Mouse (Mus musculus): Measurements from ENCODE around the gene Ankle2. TPM values are rescaled to one million over a fixed set of nuclear protein-coding genes. Genes with fewer than 3 reads are reported as not detected.

Ankle2 gene
- total RNA-seq, 2 experiments from 2014 or later: 59.7 to 86.8 TPM

DNA sequence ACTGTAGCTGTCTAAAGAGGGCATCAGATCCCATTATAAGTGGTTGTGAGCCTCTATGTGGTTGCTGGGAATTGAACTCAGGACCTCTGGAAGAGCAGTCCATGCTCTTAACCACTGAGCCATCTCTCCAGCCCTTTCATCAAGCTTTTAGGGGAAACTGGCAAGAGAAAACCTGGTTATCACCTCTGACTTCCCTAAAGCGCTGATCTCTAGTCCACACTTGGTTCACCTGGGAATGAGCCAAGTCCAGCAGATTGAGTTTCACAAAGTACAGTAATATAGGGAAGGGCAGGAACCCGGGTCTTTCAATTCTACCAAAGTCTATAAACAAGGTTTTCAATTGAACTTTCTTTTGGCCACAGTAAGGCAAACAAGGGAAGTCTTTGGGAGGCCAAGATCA lies 51.2 kb downstream of the Ankle2 start:
- ATAC-seq (ENCODE audit: poor library complexity, severe bottlenecking): no peak

DNA sequence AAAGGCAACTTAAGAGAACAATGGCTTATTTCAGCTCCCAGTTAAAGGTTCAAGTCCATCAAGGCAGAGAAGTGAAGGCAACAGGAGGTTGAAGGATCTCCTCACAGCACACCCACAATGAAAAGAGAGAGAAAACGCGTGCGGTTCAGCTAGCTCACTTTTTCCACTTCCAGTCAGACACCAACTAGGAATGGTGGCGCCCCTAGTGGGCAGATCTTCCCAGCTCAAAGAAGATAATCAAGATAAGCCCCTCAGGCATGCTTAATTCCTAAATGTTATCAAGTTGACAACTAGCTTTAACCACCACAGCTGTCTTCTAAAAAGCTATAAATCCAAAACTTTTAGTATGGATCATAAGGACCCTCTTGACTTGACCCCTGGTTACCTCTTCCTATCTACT lies 53.7 kb downstream of the Ankle2 start:
- peak; percentile 59 for ATAC-seq (ENCODE audit: poor library complexity, severe bottlenecking)

DNA sequence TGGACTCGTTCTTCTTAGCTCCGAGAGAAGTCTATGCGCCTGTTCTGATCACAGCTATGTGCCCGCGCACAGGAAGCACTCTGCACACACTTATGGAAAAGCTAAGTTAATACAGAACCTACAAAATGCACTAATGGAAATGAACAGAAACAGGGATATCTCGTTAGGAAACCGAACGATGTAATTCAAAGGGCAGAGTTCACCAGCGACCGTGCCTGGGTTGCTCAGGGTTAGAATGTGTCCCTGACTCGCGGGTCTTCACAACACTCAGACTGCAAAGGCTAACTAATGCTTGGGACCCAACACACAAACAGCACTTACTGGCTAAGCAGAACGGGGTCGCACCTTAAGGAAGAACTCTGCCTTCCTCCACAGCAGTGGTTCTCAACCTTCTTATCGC lies 54.4 kb downstream of the Ankle2 start:
- ATAC-seq (ENCODE audit: poor library complexity, severe bottlenecking): peak; percentile 10; the same call in 1 of the 2 replicates

DNA sequence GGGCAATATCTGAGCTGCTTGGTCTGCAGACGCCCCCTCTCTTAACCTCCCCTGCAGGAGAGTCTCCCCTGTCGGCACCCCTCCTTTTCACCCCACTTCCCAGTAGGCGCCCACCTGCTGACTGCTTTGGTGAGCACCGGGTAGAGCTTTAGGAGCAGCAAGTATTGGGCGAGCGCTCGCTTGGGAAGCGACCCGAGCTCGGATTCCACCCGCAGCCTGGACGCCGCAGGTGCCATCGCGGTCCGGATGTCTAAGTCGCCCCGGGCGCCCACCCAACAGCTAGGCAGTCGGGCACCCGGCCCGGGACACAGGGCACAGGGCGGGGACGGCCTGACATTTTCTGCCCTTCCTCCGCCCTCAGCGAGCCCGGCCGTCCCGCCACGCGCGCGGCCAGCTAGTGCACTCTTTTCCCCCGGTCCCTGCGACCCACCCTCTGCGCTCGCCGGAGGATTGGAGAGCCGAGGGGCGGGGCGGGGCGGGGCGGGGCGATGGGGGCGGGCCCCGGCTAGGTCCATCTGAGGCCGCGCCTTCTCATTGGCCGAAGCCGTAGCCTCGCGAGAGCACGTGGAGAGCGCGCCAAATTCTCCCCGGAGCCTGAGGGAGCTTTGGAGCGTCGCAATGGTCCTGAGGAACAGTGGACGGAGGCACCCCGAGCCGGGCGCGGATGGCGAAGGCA lies 55.1 kb downstream of the Ankle2 start, which contains the start of the genes Pxmp2 and Pole:
Gene Pxmp2, minus strand, starts transcription at position 417 of the 676 bp plus-strand sequence.
Gene Pole, plus strand, starts transcription at position 537 of the 676 bp plus-strand sequence.
- peak; percentile 88 for ATAC-seq (ENCODE audit: poor library complexity, severe bottlenecking)

DNA sequence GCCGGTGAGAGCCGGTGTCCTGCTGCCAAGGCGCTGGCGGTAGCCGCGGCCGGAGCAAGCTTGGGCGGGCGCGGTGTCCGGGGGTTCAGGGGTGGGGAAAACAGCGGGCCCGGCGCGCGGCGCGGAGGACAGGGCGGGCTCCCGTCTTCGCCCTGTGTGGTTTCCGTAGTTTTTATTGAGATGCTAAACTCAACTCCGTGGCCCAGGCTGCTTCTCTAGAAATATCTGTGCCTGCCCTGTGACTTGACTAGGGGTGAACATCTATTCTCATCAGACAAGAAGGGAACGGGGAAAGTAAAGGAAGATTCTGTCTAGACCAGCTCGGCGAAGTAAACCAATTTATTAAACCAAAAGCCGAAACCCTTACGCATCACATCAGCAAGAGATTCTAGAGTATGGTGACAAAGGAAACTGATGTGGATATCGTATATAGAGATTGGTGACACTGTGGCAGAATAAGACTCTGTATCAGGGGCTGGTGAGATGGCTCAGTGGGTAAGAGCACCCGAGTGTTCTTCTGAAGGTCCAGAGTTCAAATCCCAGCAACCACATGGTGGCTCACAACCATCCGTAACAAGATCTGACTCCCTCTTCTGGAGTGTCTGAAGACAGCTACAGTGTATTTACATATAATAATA lies 55.8 kb downstream of the Ankle2 start:
- no peak for ATAC-seq (ENCODE audit: poor library complexity, severe bottlenecking)

DNA sequence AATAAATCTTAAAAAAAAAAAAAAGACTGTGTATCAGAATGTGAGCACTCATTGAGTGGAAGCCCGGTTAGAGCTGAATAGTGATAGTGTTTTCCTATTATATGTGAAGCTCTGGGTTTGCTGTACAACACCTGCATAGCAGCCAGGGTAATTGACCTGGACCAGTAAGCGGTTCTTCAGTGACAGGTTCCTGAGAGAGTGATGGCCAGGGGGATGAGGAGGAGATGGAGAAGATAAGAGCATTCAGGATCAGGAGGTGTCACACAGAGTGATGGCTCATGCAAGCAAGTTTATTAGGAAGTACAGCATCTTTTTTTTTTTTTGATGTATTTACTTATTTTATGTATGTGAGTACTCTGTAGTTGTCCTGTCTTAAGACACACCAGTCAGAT lies 56.3 kb downstream of the Ankle2 start:
- ATAC-seq (ENCODE audit: poor library complexity, severe bottlenecking): no peak

DNA sequence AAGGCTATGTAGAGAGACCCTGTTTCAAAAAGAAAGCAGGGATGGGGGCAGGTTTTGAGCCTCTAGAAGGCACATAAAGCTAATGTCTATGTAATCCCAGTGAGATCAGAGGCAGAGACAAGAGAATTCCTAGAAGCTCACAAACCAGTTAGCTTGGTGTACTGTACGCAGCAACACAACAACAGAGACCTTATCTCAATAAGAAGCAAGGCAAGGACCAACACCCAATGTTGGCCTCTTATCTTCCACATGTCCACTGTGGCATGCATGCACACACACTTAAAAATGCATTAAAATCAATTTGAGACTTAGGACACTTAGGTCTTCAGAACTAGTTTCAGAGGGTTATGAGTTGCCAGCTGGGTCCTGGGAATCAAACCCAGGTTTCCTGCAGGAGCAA lies 60.8 kb downstream of the Ankle2 start:
- no peak for ATAC-seq (ENCODE audit: poor library complexity, severe bottlenecking)

DNA sequence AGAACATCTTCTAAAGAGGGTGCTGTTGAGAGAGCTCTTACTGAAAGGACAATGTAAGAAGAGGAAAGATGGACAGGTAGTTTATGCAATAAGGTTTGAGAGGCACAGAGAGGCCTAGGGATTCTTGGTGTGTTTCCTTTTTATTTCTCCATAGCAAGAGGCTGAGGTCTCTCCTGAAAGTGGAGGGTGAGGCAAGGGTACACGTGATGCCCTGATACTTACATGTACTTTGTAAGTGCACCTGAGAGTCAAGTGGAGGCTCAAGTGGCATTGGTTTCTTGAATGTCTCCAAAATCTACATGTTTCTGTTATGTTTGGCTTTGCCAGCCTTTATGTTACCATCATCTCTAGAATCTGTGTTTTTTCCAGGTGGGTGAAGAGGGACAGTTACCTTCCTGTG lies 65.8 kb downstream of the Ankle2 start:
- ATAC-seq (ENCODE audit: poor library complexity, severe bottlenecking): no peak

DNA sequence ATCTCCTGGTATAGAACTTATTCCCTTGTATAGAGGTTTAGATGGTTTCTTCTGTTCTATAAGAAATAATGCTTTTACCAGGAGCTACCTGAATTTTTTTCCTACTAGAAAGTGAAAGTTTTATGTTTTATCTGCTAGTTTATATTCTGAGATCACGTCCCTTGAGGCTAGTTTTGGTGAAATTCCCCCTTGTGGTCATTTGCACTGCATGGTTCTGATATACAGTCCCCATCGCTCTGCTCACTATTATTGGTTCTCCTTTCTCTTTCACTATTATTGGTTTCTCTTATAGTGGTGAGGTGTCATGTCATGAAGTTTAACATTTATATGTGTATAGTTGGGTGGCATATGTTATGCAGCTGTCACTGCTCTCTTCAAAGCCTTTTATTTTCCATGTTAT lies 69.8 kb downstream of the Ankle2 start:
- no peak for ATAC-seq (ENCODE audit: poor library complexity, severe bottlenecking)

Other genes starting within 250 kb of the Ankle2 start
- 15.3 and 20.1 TPM in 2 replicates for gene Zfp932, start 234.5 kb upstream of the Ankle2 start, total RNA-seq (2015)
- 39.2 and 50.6 TPM in 2 replicates for gene Zfp932, start 234.5 kb upstream of the Ankle2 start, total RNA-seq (2017)
- gene Gm17655, start 158.5 kb upstream of the Ankle2 start, total RNA-seq (2015): 12.1 and 13.7 TPM in 2 replicates
- gene Gm17655, start 158.5 kb upstream of the Ankle2 start, total RNA-seq (2017): 4.4 and 4.6 TPM in 2 replicates
- 0.78 and 0.93 TPM in 2 replicates for gene Gm35315, start 136.6 kb upstream of the Ankle2 start, total RNA-seq (2015)
- gene Gm35315, start 136.6 kb upstream of the Ankle2 start, total RNA-seq (2017): 0.29 and 0.37 TPM in 2 replicates
- not detected in 2 replicates for gene Plcxd1, start 131.0 kb upstream of the Ankle2 start, total RNA-seq (2015)
- 0.11 TPM in 1 of 2 replicates, not detected in the other for gene Plcxd1, start 131.0 kb upstream of the Ankle2 start, total RNA-seq (2017)
- 7.5 and 14.5 TPM in 2 replicates for gene Gtpbp6, start 122.8 kb upstream of the Ankle2 start, total RNA-seq (2015)
- gene Gtpbp6, start 122.8 kb upstream of the Ankle2 start, total RNA-seq (2017): 15.9 and 17.9 TPM in 2 replicates
- 2.5 and 4.2 TPM in 2 replicates for gene Zfp605, start 120.9 kb upstream of the Ankle2 start, total RNA-seq (2015)
- gene Zfp605, start 120.9 kb upstream of the Ankle2 start, total RNA-seq (2017): 5.9 and 8.1 TPM in 2 replicates
- 45.7 and 49.6 TPM in 2 replicates for gene Chfr, start 95.2 kb upstream of the Ankle2 start, total RNA-seq (2015)
- gene Chfr, start 95.2 kb upstream of the Ankle2 start, total RNA-seq (2017): 73.1 and 78.6 TPM in 2 replicates
- gene Golga3, start 54.3 kb upstream of the Ankle2 start, total RNA-seq (2015): 11.9 and 12.6 TPM in 2 replicates
- 22.7 and 24.6 TPM in 2 replicates for gene Golga3, start 54.3 kb upstream of the Ankle2 start, total RNA-seq (2017)
- gene Pgam5, start 38.9 kb downstream of the Ankle2 start, total RNA-seq (2015): 28.3 and 29.8 TPM in 2 replicates
- 19.4 and 23.4 TPM in 2 replicates for gene Pgam5, start 38.9 kb downstream of the Ankle2 start, total RNA-seq (2017)
- 3.0 and 5.2 TPM in 2 replicates for gene Pxmp2, start 55.2 kb downstream of the Ankle2 start, total RNA-seq (2015)
- gene Pxmp2, start 55.2 kb downstream of the Ankle2 start, total RNA-seq (2017): 5.0 and 8.6 TPM in 2 replicates
- 32.1 and 44.4 TPM in 2 replicates for gene Pole, start 55.3 kb downstream of the Ankle2 start, total RNA-seq (2015)
- gene Pole, start 55.3 kb downstream of the Ankle2 start, total RNA-seq (2017): 21.7 and 23.2 TPM in 2 replicates
- not detected in 2 replicates for gene P2rx2, start 112.2 kb downstream of the Ankle2 start, total RNA-seq (2015)
- gene P2rx2, start 112.2 kb downstream of the Ankle2 start, total RNA-seq (2017): 0.11 TPM in 1 of 2 replicates, not detected in the other
- not detected in 2 replicates for gene Lrcol1, start 113.7 kb downstream of the Ankle2 start, total RNA-seq (2015)
- not detected in 2 replicates for gene Lrcol1, start 113.7 kb downstream of the Ankle2 start, total RNA-seq (2017)
- 25.6 and 32.8 TPM in 2 replicates for gene Fbrsl1, start 217.5 kb downstream of the Ankle2 start, total RNA-seq (2015)
- gene Fbrsl1, start 217.5 kb downstream of the Ankle2 start, total RNA-seq (2017): 12.3 and 26.0 TPM in 2 replicates

All from megakaryocyte, adult 5-6 weeks (primary cell).